Mouse (Mus musculus) liver, embryonic 14.5 days (tissue): ENCODE results near the gene Ptpdc1. TPM values are rescaled to one million over a fixed set of nuclear protein-coding genes. Genes with fewer than 3 reads are reported as not detected.

ENCODE experiments used
- ATAC-seq: fragments of 200-750 bp; cut with Nextera tagmentation; 2 replicates; pipeline ENCODE4 v1.8.0; 2017; ENCODE audit warnings: moderate number of reproducible peaks, mild to moderate bottlenecking, moderate library complexity; ENCODE audit not compliant: insufficient read depth
- DNase-seq, 3 experiments: peaks; one replicate each; pipeline ENCODE4 v3.0.0-alpha.2; 2012 to 2013; ENCODE audit warnings: low read depth in 3 of 3, low spot score in 3 of 3
- H3K27ac ChIP-seq: fragments of 300-500 bp; sonication (generic); 2 replicates; pipeline ENCODE4 v1.5.1; 2014; ENCODE audit warnings: moderate library complexity, mild to moderate bottlenecking, control low read depth, inconsistent platforms
- H3K27me3 ChIP-seq: fragments of 300-500 bp; sonication (generic); 2 replicates; pipeline ENCODE4 v1.6.1; 2014; ENCODE audit warnings: mild to moderate bottlenecking, low read length, moderate library complexity; ENCODE audit not compliant: control insufficient read depth, insufficient read depth
- H3K36me3 ChIP-seq: fragments of 300-500 bp; sonication (generic); replicated peaks from 2 replicates; pipeline ENCODE4 v1.6.1; 2014; ENCODE audit warnings: low read depth; ENCODE audit not compliant: control insufficient read depth, insufficient read depth
- H3K4me1 ChIP-seq, 2 experiments: fragments of 200-500 bp in 1 of 2; fragments of 300-500 bp in 1 of 2; sonication (generic) in 1 of 2; replicated peaks; 2 replicates each; pipeline ENCODE4 v1.6.1; 2012 to 2014; ENCODE audit warnings: antibody characterized with exemption in 1 of 2, inconsistent platforms in 1 of 2, low read length in 1 of 2; ENCODE audit not compliant: control insufficient read depth in 2 of 2, insufficient read depth in 2 of 2
- H3K4me2 ChIP-seq: fragments of 300-500 bp; sonication (generic); 2 replicates; pipeline ENCODE4 v1.6.1; 2014; ENCODE audit warnings: low read depth, mild to moderate bottlenecking, control low read depth, moderate library complexity
- H3K4me3 ChIP-seq, 2 experiments: fragments of 200-500 bp in 1 of 2; fragments of 300-500 bp in 1 of 2; sonication (generic) in 1 of 2; 2 replicates each; pipeline ENCODE4 v1.5.1; 2012 to 2014; ENCODE audit warnings: low read depth in 2 of 2, low read length in 2 of 2, mild to moderate bottlenecking in 2 of 2, control low read depth in 1 of 2, inconsistent platforms in 1 of 2, moderate library complexity in 1 of 2; ENCODE audit not compliant: insufficient read depth in 1 of 2
- H3K9ac ChIP-seq: fragments of 300-500 bp; sonication (generic); replicated peaks from 2 replicates; pipeline ENCODE4 v1.6.1; 2014; ENCODE audit warnings: mild to moderate bottlenecking, control low read depth, moderate library complexity
- H3K9me3 ChIP-seq: fragments of 300-500 bp; sonication (generic); 2 replicates; pipeline ENCODE4 v1.6.1; 2016; ENCODE audit warnings: low read length, mixed read lengths; ENCODE audit not compliant: control insufficient read depth
- CTCF ChIP-seq: IDR thresholded peaks from 2 replicates; pipeline ENCODE4 v1.5.1; 2016; ENCODE audit warnings: antibody characterized with exemption, low read depth, control low read depth
- EP300 ChIP-seq: IDR thresholded peaks from 2 replicates; pipeline ENCODE4 v1.6.1; 2016; ENCODE audit warnings: antibody characterized with exemption, low read depth
- WGBS: fragments of 180-500 bp; shearing (Covaris S2); extraction: QIAGEN DNeasy Blood & Tissue Kit; methylation state at CpG from one replicate; pipeline ENCODE4 v1.1.7; 2014; ENCODE audit not compliant: insufficient replicate concordance; 5-methylcytosine and 5-hydroxymethylcytosine counted together
- polyA plus RNA-seq, 2 experiments: library from polyadenylated mRNA; depleted of rRNA in 1 of 2; stranded (reverse) in 1 of 2; unstranded in 1 of 2; fragments of >200 nt; fragmentation: Nextera tagmentation in 1 of 2; extraction: Ambion mirVana in 1 of 2; gene quantifications; 2 replicates each; pipeline versions ENCODE4 v1.2.1 to v1.2.3; 2012 to 2014

Ptpdc1 gene
- polyA plus RNA-seq, 2 experiments = 0.27 to 0.33 TPM

- Histone ChIP-seq H3K27me3 (no peaks in the 10 kb centered on the region), H3K4me3 (peak overlapping the region; percentile 92 to 96), H3K36me3 (no peaks in the 10 kb centered on the region), H3K9me3 (no peaks in the 10 kb centered on the region), H3K4me2 (peak overlapping the region; percentile 73), H3K27ac (peak overlapping the region; percentile 96), H3K4me1 (peaks cover 14 to 20% of the 10 kb centered on the region in 2 experiments), H3K9ac (peak overlapping the region; percentile 100)
- ATAC-seq = peak; percentile 79
- WGBS = 0% methylated on average over 52 of the region's 72 CpGs
- TF ChIP-seq CTCF (no peak), EP300 (0 out of 2 replicates have a peak, but pooled peaks have one; percentile 26)
- peak; percentile 96 for DNase-seq
Observed at GRCm38 (mm10) chr13:48545476-48546281, 79.8 kb downstream of the Ptpdc1 start.

GRCm38 (mm10) chr13:48544867-48545266 lies 80.6 kb downstream of the Ptpdc1 start:
- peak overlapping the region; percentile 90 for H3K27ac ChIP-seq
- H3K36me3 ChIP-seq = no peaks in the 10 kb centered on the region
- WGBS = 22% methylated on average over 4 of the region's 4 CpGs
- H3K27me3 ChIP-seq = no peaks in the 10 kb centered on the region
- H3K9ac ChIP-seq = peak overlapping the region; percentile 95
- H3K9me3 ChIP-seq = no peaks in the 10 kb centered on the region
- DNase-seq (no peak), ATAC-seq (no peak)
- peaks cover 16 to 20% of the 10 kb centered on the region in 2 experiments for H3K4me1 ChIP-seq
- peak overlapping the region; percentile 82 to 96 for H3K4me3 ChIP-seq
- TF ChIP-seq CTCF = no peak
- no peak for TF ChIP-seq EP300
- H3K4me2 ChIP-seq = peak overlapping the region; percentile 73

GRCm38 (mm10) chr13:48544391-48544790 lies 81.1 kb downstream of the Ptpdc1 start:
- Histone ChIP-seq H3K9ac (peak overlapping the region; percentile 95), H3K9me3 (no peaks in the 10 kb centered on the region), H3K4me3 (peak overlapping the region; percentile 82 to 96), H3K4me2 (peak overlapping the region; percentile 73), H3K27ac (peak overlapping the region; percentile 19; the same call in 1 of the 2 replicates), H3K27me3 (no peaks in the 10 kb centered on the region), H3K4me1 (peaks cover 16 to 20% of the 10 kb centered on the region in 2 experiments), H3K36me3 (no peaks in the 10 kb centered on the region)
- ATAC-seq (no peak), DNase-seq (no peak)
- TF ChIP-seq EP300 (no peak), CTCF (no peak)

DNA sequence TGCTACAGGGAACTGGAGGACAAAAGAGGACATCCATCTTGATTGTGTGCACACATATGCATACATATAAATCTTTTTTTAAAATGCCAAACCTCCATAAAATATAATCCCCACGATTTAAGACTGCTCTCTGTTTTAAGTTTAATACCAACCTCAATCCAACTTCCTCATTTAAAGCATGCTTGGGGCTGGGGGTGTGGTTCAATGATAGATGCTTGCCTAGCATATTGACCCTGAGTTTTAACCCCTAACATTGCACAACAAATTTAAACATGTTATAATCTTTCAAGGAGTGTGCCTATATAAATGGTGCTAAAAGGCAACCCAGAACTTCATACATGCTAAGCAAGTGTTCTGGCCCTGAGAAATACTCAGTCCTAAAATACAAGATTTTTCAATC lies 85.0 kb downstream of the Ptpdc1 start:
- Histone ChIP-seq H3K36me3 (peaks cover 15% of the 10 kb centered on the region), H3K4me1 (peaks cover 12 to 16% of the 10 kb centered on the region in 2 experiments), H3K4me3 (no peak overlapping the region), H3K27ac (no peak overlapping the region), H3K4me2 (no peak overlapping the region), H3K9ac (no peak overlapping the region), H3K27me3 (no peaks in the 10 kb centered on the region), H3K9me3 (no peaks in the 10 kb centered on the region)
- ATAC-seq = no peak
- no peak for DNase-seq
- TF ChIP-seq CTCF = no peak
- TF ChIP-seq EP300 = no peak
- 15% methylated on average over 1 of the region's 1 CpGs for whole genome bisulfite sequencing

DNA sequence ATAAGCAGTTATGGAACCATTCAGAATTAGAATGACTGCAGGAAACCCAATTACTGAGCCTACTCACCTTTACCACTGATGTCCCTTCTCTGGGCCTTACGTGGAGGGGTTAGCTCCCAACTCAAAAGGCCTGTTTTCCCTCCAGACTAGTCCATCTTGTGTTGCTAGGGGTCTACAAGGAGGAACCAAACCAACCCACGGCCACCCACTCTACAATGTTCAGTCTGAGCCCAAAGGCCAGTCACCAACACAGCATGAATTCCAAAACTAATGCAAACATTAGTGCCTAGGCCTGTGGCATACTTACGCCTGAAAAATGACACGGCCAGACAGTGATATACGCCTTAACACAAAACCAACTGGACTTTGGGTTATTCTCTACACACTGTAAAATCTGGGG lies 92.0 kb downstream of the Ptpdc1 start:
- Histone ChIP-seq H3K9ac (no peak overlapping the region), H3K4me1 (no peaks in the 10 kb centered on the region), H3K4me2 (no peak overlapping the region), H3K36me3 (peaks cover 17% of the 10 kb centered on the region), H3K9me3 (no peaks in the 10 kb centered on the region), H3K27me3 (no peaks in the 10 kb centered on the region), H3K27ac (no peak overlapping the region), H3K4me3 (no peak overlapping the region)
- DNase-seq = no peak
- 86% methylated on average over 5 of the region's 5 CpGs for WGBS
- TF ChIP-seq CTCF (no peak), EP300 (no peak)
- ATAC-seq = no peak
